In genomic region chr16:10694414-10694851, GRCm38 (mm10) we compare ENCODE assay signal across 10 mouse cellular contexts.
A peak's percentile ranks its signal among the peaks of the same experiment; 100 is the strongest.
DNase-seq lines count a peak whose midpoint lies in the region; ATAC-seq and TF ChIP-seq lines count a peak whose summit lies in the region.
"Had no signal": no experiment of that assay in that cellular context is flagged by ENCODE, and none has a peak within 500 bp of the region (broad histone marks: within the 10 kb centered on the region; RNA-seq: fewer than 3 reads in every experiment).

No protein-coding gene starts in this region.

- intact Hi-C loops in gastrocnemius, adult 2 months (cut with DNase I) = loop anchor here (5.0 kb wide), 1 partner anchor 43 kb away; no protein-coding TSS in a partner anchor

- H3K9ac ChIP-seq in midbrain, embryonic 15.5 days = no peak overlapping the region
- no peak overlapping the region for H3K9ac ChIP-seq in midbrain, embryonic 13.5 days (replicated peaks)
- no peak overlapping the region for H3K9ac ChIP-seq in kidney, embryonic 16.5 days (replicated peaks; ENCODE audit: low read length)
- no peak overlapping the region for H3K9ac ChIP-seq in neural tube, embryonic 15.5 days (replicated peaks)
- H3K9ac ChIP-seq: embryonic facial prominence, embryonic 15.5 days had no signal

- ATAC-seq in CD4-positive, CD25-positive, alpha-beta regulatory T cell, adult 4 months = no peak
- no peak for ATAC-seq in midbrain, embryonic 15.5 days (replicated peaks)
- ATAC-seq in midbrain, embryonic 13.5 days = no peak
- peak; percentile 35; the same call in 1 of the 2 replicates for ATAC-seq in kidney, embryonic 16.5 days (ENCODE audit: low FRiP score, low TSS enrichment)
- no peak for ATAC-seq in neural tube, embryonic 15.5 days (ENCODE audit: low FRiP score)

- H3K27ac ChIP-seq in midbrain, embryonic 15.5 days = 0 out of 2 replicates have a peak overlapping the region, but pooled peaks have one; percentile 8
- no peak overlapping the region for H3K27ac ChIP-seq in midbrain, embryonic 13.5 days
- H3K27ac ChIP-seq in kidney, embryonic 16.5 days (ENCODE audit: low read length) = peak overlapping the region; percentile 6; the same call in 1 of the 2 replicates
- no peak overlapping the region for H3K27ac ChIP-seq in neural tube, embryonic 15.5 days (replicated peaks)
- no peak overlapping the region for H3K27ac ChIP-seq in gastrocnemius, adult 2 months
- H3K27ac ChIP-seq: embryonic facial prominence, embryonic 15.5 days had no signal

- 57% methylated on average over 11 of the region's 11 CpGs for WGBS in midbrain, embryonic 15.5 days
- 67% methylated on average over 11 of the region's 11 CpGs for WGBS in midbrain, embryonic 13.5 days
- WGBS in kidney, embryonic 16.5 days = 36% methylated on average over 11 of the region's 11 CpGs
- 53% methylated on average over 11 of the region's 11 CpGs for WGBS in neural tube, embryonic 15.5 days

- no peak overlapping the region for H3K4me3 ChIP-seq in midbrain, embryonic 15.5 days
- no peak overlapping the region for H3K4me3 ChIP-seq in midbrain, embryonic 13.5 days (replicated peaks)
- H3K4me3 ChIP-seq in kidney, embryonic 16.5 days (ENCODE audit: low read length) = no peak overlapping the region
- no peak overlapping the region for H3K4me3 ChIP-seq in neural tube, embryonic 15.5 days (replicated peaks)
- H3K4me3 ChIP-seq in gastrocnemius, adult 2 months = no peak overlapping the region
- H3K4me3 ChIP-seq: embryonic facial prominence, embryonic 15.5 days had no signal

- no peaks in the 10 kb centered on the region for H3K4me1 ChIP-seq in midbrain, embryonic 15.5 days
- H3K4me1 ChIP-seq in midbrain, embryonic 13.5 days (replicated peaks) = no peaks in the 10 kb centered on the region
- peaks cover 19% of the 10 kb centered on the region for H3K4me1 ChIP-seq in kidney, embryonic 16.5 days (ENCODE audit: insufficient read depth, low read length)
- 0 out of 2 replicates have a peak, but pooled peaks cover 5% of the 10 kb centered on the region for H3K4me1 ChIP-seq in neural tube, embryonic 15.5 days

- H3K4me2 ChIP-seq in midbrain, embryonic 15.5 days = no peak overlapping the region
- no peak overlapping the region for H3K4me2 ChIP-seq in midbrain, embryonic 13.5 days (replicated peaks)
- 0 out of 2 replicates have a peak overlapping the region, but pooled peaks have one; percentile 16 for H3K4me2 ChIP-seq in kidney, embryonic 16.5 days (replicated peaks; ENCODE audit: low read depth, low read length)
- no peak overlapping the region for H3K4me2 ChIP-seq in neural tube, embryonic 15.5 days
- H3K4me2 ChIP-seq: embryonic facial prominence, embryonic 15.5 days had no signal

- no peaks in the 10 kb centered on the region for H3K27me3 ChIP-seq in midbrain, embryonic 15.5 days (replicated peaks)
- no peaks in the 10 kb centered on the region for H3K27me3 ChIP-seq in midbrain, embryonic 13.5 days
- H3K27me3 ChIP-seq in kidney, embryonic 16.5 days (ENCODE audit: insufficient read depth, low read length) = no peaks in the 10 kb centered on the region
- H3K27me3 ChIP-seq in neural tube, embryonic 15.5 days (replicated peaks) = no peaks in the 10 kb centered on the region
- H3K27me3 ChIP-seq: embryonic facial prominence, embryonic 15.5 days had no signal

- 0 out of 2 replicates have a peak, but pooled peaks cover 4% of the 10 kb centered on the region for H3K36me3 ChIP-seq in midbrain, embryonic 15.5 days (replicated peaks)
- H3K36me3 ChIP-seq in midbrain, embryonic 13.5 days = peaks cover 12% of the 10 kb centered on the region
- H3K36me3 ChIP-seq in kidney, embryonic 16.5 days (ENCODE audit: insufficient read depth, low read length) = no peaks in the 10 kb centered on the region
- H3K36me3 ChIP-seq in neural tube, embryonic 15.5 days = peaks cover 19% of the 10 kb centered on the region

- no peaks in the 10 kb centered on the region for H3K9me3 ChIP-seq in midbrain, embryonic 15.5 days
- no peaks in the 10 kb centered on the region for H3K9me3 ChIP-seq in midbrain, embryonic 13.5 days
- no peaks in the 10 kb centered on the region for H3K9me3 ChIP-seq in kidney, embryonic 16.5 days (ENCODE audit: low read length)
- no peaks in the 10 kb centered on the region for H3K9me3 ChIP-seq in neural tube, embryonic 15.5 days (replicated peaks)
- H3K9me3 ChIP-seq: embryonic facial prominence, embryonic 15.5 days had no signal

- peak; percentile 50 for DNase-seq in CD4-positive, CD25-positive, alpha-beta regulatory T cell, adult 2 months (ENCODE audit: low read depth, low spot score)
- peak; percentile 73 to 83 for DNase-seq in lung, postnatal 4 days
- no peak for DNase-seq in gastrocnemius, adult 2 months
- DNase-seq: spleen, adult 18-20 months had no signal

- no peak for TF ChIP-seq CTCF in gastrocnemius, adult 2 months (IDR thresholded peaks at IDR 0.05)

Comparison
In these comparisons a context has a peak if more than half of its experiments do, and no peak if none do; other contexts are left out.
1. H3K27ac ChIP-seq: peak in midbrain, embryonic 15.5 days (single experiment) and kidney, embryonic 16.5 days (single experiment); none in midbrain, embryonic 13.5 days (single experiment), neural tube, embryonic 15.5 days (single experiment) and gastrocnemius, adult 2 months (single experiment).